Mouse (Mus musculus) MEL-GATA-1-ER (cell line): ENCODE data around the gene Qsox2.

Experiments
- DNase-seq: peaks from one replicate; pipeline ENCODE4 v3.0.0-alpha.2; 2012; ENCODE audit warnings: low read depth; ENCODE audit errors: extremely low read depth

The Qsox2 gene

GRCm38 (mm10) chr2:26225242-26225641, 12.1 kb downstream of the Qsox2 start:
- DNase-seq = no peak

GRCm38 (mm10) chr2:26223961-26224360, 13.4 kb downstream of the Qsox2 start:
- no peak for DNase-seq

DNA sequence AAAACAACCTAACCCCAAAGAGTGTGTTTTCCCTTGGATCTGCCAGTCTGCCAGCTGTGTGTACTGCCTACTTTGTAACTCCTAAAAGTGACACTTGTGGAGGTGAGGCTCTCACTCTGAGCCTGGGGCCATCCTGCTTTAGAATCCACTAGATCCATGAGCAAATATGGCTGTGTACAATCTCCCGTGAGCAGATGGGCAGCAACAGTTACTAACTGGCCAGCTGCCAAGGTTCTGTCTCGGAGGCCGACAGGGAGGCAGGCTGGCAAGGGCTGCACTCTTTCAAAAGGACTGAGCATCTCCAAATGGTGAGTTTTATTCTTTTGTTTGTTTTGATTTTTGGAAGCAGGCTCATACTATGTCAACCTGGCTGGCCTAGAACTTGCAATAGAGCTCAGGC, 22.8 kb downstream of the Qsox2 start:
- no peak for DNase-seq

DNA sequence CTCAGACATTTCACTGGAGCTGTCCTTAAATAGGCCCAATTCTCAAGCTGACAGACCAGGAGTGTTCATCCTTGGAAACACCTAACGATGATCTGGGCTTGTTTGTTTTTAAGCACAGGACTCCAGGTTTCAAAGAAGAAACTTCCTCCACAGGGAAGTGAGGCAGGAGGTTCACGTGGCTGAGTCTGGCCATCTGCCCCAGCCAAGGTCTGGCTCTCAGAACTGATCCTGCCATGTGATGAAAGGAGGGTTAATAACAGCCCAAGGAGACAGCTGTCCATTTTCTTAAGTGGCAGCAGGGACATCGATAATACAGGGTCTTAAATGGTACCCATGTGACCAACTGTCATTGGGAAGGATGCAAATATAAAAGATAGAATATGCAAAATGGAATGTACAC, 27.8 kb downstream of the Qsox2 start:
- no peak for DNase-seq

GRCm38 (mm10) chr2:26208126-26208789, 29.1 kb downstream of the Qsox2 start, which contains the start of gene Lhx3:
Gene Lhx3, minus strand, starts transcription at chr2:26208289.
- DNase-seq = peak; percentile 33

DNA sequence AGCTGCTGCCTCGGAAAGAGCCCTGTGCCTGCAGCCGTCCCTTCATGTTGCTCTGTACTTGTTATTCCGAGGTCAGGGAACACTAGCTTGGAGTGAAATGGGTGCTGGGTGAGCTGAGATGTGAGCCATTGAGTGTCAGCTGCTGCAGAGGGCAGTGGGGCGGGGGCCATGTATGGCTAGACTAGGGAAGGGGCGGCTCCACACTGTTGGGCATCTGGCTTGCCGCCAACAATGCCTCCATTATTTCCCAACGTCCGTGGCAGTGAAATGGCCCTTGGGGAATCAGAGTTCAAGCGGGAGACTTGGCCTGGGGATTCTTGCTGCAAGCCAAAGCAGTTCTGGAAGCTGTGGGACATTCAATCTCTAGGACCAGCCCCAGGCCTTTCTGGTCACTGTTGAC, 29.8 kb downstream of the Qsox2 start:
- no peak for DNase-seq

DNA sequence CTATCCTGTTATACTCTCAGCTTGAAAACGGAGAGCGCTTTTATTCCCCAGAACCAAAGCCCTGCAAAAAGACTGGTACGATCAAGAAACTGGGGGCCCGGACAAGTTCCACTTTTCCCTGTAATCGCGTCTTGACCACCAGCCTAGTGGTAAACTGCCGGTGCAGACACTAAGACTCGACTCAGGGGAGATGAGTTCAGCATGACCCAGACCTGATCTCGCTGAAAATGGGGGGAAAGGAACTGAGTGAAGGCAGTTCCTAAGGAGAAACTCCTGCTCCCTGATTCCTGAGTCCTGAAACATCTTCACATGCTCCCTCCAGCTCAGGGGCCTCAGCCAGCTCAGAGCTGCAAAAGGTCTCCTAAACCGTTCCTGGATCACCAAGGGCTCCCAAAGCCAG, 31.6 kb downstream of the Qsox2 start:
- no peak for DNase-seq

DNA sequence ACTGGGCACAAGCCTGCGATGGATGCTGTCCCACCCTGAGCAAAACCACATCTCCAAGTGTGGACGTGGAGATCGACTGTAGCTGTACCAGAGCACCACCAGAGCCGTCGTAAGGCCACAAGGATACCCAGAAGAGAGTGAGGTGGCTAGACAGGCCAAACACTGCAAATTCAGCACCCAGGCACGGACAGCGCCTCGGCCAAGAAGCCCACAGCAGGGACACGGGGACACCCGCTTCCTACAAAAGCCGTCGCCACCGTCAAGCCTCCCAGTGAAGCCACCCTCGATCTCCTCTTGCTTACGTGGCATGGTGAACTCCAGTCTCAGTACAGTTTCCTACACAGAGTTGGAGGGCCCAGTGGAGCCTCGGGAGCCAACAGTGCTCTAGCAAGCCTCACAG, 32.2 kb downstream of the Qsox2 start:
- DNase-seq = no peak

DNA sequence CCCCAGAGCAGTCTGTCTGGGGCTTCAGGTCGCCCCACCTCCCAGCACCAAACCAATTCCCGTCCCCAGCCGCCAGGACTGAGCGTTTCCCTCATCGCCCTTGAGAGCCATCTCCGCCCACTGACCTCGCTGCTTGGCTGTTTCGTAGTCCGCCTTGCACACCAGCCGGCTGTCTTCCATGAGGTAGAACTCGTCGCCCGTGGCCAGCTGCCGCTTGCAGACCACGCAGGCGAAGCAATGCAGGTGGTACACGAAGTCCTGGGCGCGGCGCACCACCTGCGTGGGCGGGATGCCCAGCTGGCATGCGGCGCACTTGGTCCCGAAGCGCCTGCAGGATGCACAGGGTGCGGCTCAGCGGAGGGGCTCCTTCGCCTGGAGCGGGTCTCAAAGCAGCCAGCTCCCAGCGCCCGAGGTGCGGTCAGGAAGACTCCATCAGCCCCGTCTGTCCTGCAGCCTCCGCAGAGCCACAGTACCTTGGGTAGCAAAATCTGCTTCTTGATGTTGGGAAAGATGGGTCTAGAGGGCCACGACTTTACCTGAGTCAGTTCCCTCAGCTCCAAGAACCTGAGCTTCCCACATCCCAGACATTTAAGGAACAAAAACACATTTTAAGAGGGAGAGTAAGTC, 34.4 kb downstream of the Qsox2 start:
- no peak for DNase-seq

- no peak for DNase-seq
Observed at GRCm38 (mm10) chr2:26201926-26202848, 35.1 kb downstream of the Qsox2 start.

DNA sequence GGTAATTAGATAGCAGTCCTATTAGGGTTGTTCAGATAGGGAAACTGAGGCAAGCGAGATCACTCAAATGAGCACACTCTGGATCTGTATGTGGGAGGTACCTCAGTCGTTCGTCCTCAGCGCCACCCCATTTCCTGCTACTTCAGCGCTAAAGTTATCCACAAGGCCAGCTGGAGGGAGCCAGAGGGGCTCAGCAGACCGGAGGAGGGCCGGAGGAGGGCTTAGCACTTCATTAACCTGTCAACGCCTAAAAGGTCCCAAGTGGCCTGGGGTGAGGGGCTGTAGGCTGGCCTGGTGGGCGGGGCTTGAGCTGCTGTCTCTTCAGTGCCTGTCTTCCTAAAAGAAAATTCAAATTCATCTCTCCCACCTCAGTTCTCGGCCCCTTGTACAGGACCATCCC, 38.8 kb downstream of the Qsox2 start:
- no peak for DNase-seq

GRCm38 (mm10) chr2:26194552-26195339, 42.6 kb downstream of the Qsox2 start:
- no peak for DNase-seq

- DNase-seq = peak; percentile 86
Observed at GRCm38 (mm10) chr2:26188517-26188916, 48.8 kb downstream of the Qsox2 start.

DNA sequence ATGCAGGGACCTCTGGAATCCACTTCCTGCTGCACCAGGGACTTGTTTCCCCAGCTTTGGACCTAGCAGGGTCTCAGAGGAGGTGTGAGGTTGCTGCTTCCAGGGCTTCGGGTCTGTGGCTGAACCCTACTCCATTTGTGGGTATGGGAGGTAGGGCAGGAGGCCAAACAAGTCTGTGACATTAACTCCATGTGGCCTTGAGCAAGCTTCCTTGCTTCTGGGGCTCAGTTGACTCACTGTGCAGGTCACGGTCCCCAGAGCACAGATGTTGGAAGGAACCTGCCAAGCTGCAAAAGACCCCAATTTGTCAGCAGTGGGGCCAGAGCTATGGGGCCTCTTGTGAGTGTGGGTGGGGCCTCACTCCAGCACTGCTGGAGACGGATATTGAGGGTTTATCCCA, 53.0 kb downstream of the Qsox2 start:
- no peak for DNase-seq

DNA sequence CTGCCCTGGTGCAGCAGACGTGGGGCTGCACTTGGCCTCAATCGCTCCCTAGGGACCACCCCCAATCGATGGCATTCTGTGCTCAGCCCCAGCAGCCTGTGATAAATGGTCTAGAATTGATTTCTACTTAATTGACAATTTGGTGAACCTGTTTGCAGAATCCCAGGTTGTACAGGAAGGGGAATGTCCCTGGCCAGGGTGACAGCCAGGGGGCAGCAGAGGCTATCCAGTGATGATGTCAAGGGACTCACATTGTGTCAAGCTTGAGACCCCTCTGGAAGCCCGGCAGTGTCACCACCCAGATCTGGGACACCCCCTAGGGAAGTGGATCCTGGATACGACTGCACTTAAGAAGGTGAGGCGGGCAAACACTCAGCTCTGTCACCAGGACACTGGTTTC, 54.7 kb downstream of the Qsox2 start:
- no peak for DNase-seq

DNA sequence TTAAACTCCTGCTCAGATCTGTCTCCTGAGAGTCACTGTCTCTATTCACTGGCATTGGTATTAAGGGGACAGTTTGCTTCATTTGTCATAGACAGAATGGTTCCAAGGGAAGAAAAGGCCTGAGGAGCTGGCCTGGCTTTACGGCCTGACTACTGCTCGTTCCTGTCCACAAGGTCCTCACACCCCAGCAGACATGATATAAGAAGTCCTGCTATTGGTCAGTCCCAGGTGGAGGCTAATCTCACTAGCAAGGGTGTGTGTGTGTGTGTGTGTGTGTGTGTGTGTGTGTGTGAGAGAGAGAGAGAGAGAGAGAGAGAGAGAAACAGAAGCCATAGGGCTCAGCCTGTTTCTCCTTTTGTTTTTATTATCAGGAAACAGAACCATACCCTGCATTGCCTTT, 60.1 kb downstream of the Qsox2 start:
- no peak for DNase-seq

DNA sequence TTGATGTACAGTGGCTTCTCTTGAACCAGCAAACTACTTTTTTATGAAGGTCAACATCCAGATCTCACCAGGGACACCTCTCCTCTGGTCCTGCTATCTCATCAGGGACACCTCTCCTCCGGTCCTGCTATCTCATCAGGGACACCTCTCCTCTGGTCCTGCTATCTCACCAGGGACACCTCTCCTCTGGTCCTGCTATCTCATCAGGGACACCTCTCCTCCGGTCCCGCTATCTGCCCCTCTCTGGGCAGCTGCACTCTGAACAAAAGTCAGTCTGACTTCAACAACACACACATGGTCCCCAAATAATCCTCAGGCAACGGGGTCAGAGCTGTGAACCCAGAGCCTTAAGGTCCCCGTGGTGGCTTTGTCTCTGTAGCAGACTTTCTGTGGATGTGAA, 60.6 kb downstream of the Qsox2 start:
- DNase-seq = no peak

DNA sequence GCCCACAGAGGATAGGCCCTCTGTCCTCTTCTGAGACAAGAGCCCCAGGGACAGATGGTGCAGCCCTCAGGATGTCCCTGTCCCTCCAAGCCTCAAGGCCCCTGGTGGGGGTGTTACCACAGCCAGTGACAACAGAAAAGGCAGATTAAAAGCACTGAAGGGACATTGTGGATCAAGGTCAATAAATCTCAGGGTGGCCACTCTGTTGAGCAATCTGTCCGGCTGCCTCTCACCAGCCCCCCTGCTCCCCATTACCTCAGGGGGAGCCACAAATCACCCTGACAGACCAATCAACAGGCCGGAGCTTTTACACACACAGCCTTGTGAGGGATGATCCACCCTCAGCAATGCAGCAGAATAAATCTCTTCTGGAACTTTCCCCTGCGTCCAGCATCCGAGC, 62.1 kb downstream of the Qsox2 start:
- DNase-seq = no peak

DNA sequence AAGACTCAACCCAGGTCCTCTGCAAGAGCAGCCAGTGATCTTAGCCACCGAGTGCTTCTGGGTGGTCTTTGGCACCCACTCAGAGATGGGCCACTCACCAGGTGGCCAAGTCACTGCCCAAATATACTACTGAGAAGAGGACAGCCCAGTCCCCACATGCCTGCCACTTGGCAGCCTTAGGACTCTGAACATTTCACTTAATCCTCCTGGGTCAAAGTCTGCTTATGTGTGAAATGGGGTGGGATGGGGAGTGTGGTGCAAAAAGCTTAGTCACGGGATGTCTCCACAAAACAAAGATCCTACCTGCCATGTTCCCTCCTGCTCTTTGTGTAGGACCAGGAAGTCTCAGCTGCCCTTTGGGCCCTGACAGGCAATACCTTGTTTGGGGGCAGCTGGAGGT, 65.2 kb downstream of the Qsox2 start:
- no peak for DNase-seq

DNA sequence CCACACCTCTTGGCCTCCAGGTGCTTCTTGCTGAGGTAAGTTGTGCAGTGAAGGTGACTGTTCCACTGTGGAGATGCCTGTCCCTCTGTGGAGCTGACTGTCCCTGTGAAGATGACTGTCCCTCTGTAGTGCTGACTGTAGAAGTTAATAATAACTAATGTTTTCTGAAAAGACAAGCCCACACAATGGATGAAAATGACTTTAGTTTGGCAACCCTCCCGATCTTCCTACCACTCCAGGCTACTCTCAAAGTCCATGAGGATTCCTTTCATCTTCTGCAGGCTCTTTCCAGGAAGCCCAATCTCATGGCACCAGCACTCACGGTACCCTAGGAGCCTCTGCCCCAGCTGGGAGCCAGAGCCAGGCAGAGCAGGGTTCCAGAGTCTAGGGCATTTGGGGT, 66.9 kb downstream of the Qsox2 start:
- no peak for DNase-seq

- no peak for DNase-seq
Observed at GRCm38 (mm10) chr2:26168843-26169579, 68.3 kb downstream of the Qsox2 start.
